Mouse (Mus musculus) thymus, adult 2 months (tissue): ENCODE results near the gene Hc.

Experiments
- CTCF ChIP-seq: fragments of 200-500 bp; IDR thresholded peaks from 2 replicates; pipeline ENCODE4 v1.5.1; 2012; ENCODE audit warnings: mild to moderate bottlenecking, control low read depth, low read length, moderate library complexity, borderline replicate concordance; ENCODE audit not compliant: control insufficient read depth, poor library complexity, insufficient read depth; ENCODE audit errors: extremely low read depth
- POLR2A ChIP-seq: fragments of 200-500 bp; IDR thresholded peaks from 2 replicates; pipeline ENCODE4 v1.6.1; 2012; ENCODE audit warnings: mild to moderate bottlenecking, low read length, control low read depth, moderate library complexity; ENCODE audit not compliant: control insufficient read depth, poor library complexity, insufficient read depth; ENCODE audit errors: extremely low read depth

DNA sequence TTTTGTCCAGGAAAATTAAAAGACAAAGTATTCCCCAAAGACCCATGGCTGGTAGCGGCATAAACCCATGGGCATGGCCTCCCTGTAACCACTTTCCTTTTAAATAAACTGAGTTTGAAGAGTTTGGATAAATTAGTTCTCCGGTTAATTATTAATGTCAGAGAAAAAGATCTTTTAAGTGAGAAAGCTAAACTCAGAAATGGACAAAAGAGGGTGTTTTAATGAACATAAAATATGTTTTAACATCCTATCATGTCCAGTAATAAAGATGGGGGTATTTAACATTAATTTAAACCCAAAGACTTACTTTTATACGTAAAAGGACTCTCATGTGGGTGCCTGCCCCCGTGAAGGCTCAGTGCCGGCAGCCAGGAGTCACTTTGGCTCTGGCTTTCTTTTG, at the start of gene Hc:
- no peak for TF ChIP-seq CTCF
- no peak for TF ChIP-seq POLR2A
